Mouse (Mus musculus) G1E (cell line): ENCODE data around the gene Rnf113a1. TPM values are rescaled to one million over a fixed set of nuclear protein-coding genes. Genes with fewer than 3 reads are reported as not detected.

Source experiments
- polyA plus RNA-seq: library from polyadenylated mRNA; stranded (reverse); fragments of >175 nt; gene quantifications from 2 replicates; pipeline ENCODE4 v1.2.3, GENCODE M21; 2012
- total RNA-seq, 2 experiments: library from RNA; stranded (forward) in 1 of 2; stranded (reverse) in 1 of 2; fragments of 200-1000 nt in 1 of 2; fragments of >200 nt in 1 of 2; fragmentation: Nextera tagmentation in 1 of 2; gene quantifications; 2 replicates each; pipeline ENCODE4 v1.2.3; 2014 to 2017

Gene Rnf113a1
- total and polyA plus RNA-seq, 3 experiments, result 5.0 to 8.7 (median 8.2) TPM

Other genes with a start within 250 kb of the Rnf113a1 start
- 52.4 and 58.8 TPM in 2 replicates for gene Sept6, start 199.5 kb upstream of the Rnf113a1 start, total RNA-seq (2014; fragmentation: Nextera tagmentation)
- 14.2 and 16.0 TPM in 2 replicates for gene Sept6, start 199.5 kb upstream of the Rnf113a1 start, total RNA-seq (2017)
- 4.2 and 10.7 TPM in 2 replicates for gene Sept6, start 199.5 kb upstream of the Rnf113a1 start, polyA plus RNA-seq
- not detected in 2 replicates for gene Sowahd, start 142.4 kb upstream of the Rnf113a1 start, total RNA-seq (2014; fragmentation: Nextera tagmentation)
- gene Sowahd, start 142.4 kb upstream of the Rnf113a1 start, total RNA-seq (2017), result 0.05 TPM in 1 of 2 replicates, not detected in the other
- gene Sowahd, start 142.4 kb upstream of the Rnf113a1 start, polyA plus RNA-seq, result not detected in 2 replicates
- gene Rpl39, start 105.8 kb upstream of the Rnf113a1 start, total RNA-seq (2014; fragmentation: Nextera tagmentation), result 335 and 381 TPM in 2 replicates
- gene Rpl39, start 105.8 kb upstream of the Rnf113a1 start, total RNA-seq (2017), result 3,274 and 3,292 TPM in 2 replicates
- 408 and 436 TPM in 2 replicates for gene Rpl39, start 105.8 kb upstream of the Rnf113a1 start, polyA plus RNA-seq
- gene Upf3b, start 80.9 kb upstream of the Rnf113a1 start, total RNA-seq (2014; fragmentation: Nextera tagmentation), result 78.1 and 90.1 TPM in 2 replicates
- 30.5 and 43.4 TPM in 2 replicates for gene Upf3b, start 80.9 kb upstream of the Rnf113a1 start, total RNA-seq (2017)
- gene Upf3b, start 80.9 kb upstream of the Rnf113a1 start, polyA plus RNA-seq, result 5.2 and 13.3 TPM in 2 replicates
- 48.7 and 52.5 TPM in 2 replicates for gene Nkap, start 64.5 kb upstream of the Rnf113a1 start, total RNA-seq (2014; fragmentation: Nextera tagmentation)
- 27.5 and 38.5 TPM in 2 replicates for gene Nkap, start 64.5 kb upstream of the Rnf113a1 start, total RNA-seq (2017)
- gene Nkap, start 64.5 kb upstream of the Rnf113a1 start, polyA plus RNA-seq, result 10.3 and 10.7 TPM in 2 replicates
- not detected in 2 replicates for gene Akap14, start 22.4 kb upstream of the Rnf113a1 start, total RNA-seq (2014; fragmentation: Nextera tagmentation)
- 0.06 TPM in 1 of 2 replicates, not detected in the other for gene Akap14, start 22.4 kb upstream of the Rnf113a1 start, total RNA-seq (2017)
- not detected in 2 replicates for gene Akap14, start 22.4 kb upstream of the Rnf113a1 start, polyA plus RNA-seq
- 40.3 and 48.1 TPM in 2 replicates for gene Ndufa1, start 82 bp upstream of the Rnf113a1 start, total RNA-seq (2014; fragmentation: Nextera tagmentation)
- 249 and 282 TPM in 2 replicates for gene Ndufa1, start 82 bp upstream of the Rnf113a1 start, total RNA-seq (2017)
- gene Ndufa1, start 82 bp upstream of the Rnf113a1 start, polyA plus RNA-seq, result 247 and 351 TPM in 2 replicates
- gene Gm9, start 19.8 kb downstream of the Rnf113a1 start, total RNA-seq (2014; fragmentation: Nextera tagmentation), result not detected in 2 replicates
- not detected in 2 replicates for gene Gm9, start 19.8 kb downstream of the Rnf113a1 start, total RNA-seq (2017)
- not detected in 2 replicates for gene Gm9, start 19.8 kb downstream of the Rnf113a1 start, polyA plus RNA-seq
- gene Rhox1, start 31.0 kb downstream of the Rnf113a1 start, total RNA-seq (2014; fragmentation: Nextera tagmentation), result not detected in 2 replicates
- gene Rhox1, start 31.0 kb downstream of the Rnf113a1 start, total RNA-seq (2017), result not detected in 2 replicates
- not detected in 2 replicates for gene Rhox1, start 31.0 kb downstream of the Rnf113a1 start, polyA plus RNA-seq
- not detected in 2 replicates for gene Rhox2a, start 53.7 kb downstream of the Rnf113a1 start, total RNA-seq (2014; fragmentation: Nextera tagmentation)
- 0.22 TPM in 1 of 2 replicates, not detected in the other for gene Rhox2a, start 53.7 kb downstream of the Rnf113a1 start, total RNA-seq (2017)
- not detected in 2 replicates for gene Rhox2a, start 53.7 kb downstream of the Rnf113a1 start, polyA plus RNA-seq
- gene Rhox3a, start 58.7 kb downstream of the Rnf113a1 start, total RNA-seq (2014; fragmentation: Nextera tagmentation), result not detected in 2 replicates
- not detected in 2 replicates for gene Rhox3a, start 58.7 kb downstream of the Rnf113a1 start, total RNA-seq (2017)
- gene Rhox3a, start 58.7 kb downstream of the Rnf113a1 start, polyA plus RNA-seq, result not detected in 2 replicates
- not detected in 2 replicates for gene Rhox4a, start 74.1 kb downstream of the Rnf113a1 start, total RNA-seq (2014; fragmentation: Nextera tagmentation)
- not detected in 2 replicates for gene Rhox4a, start 74.1 kb downstream of the Rnf113a1 start, total RNA-seq (2017)
- gene Rhox4a, start 74.1 kb downstream of the Rnf113a1 start, polyA plus RNA-seq, result not detected in 2 replicates
- gene Rhox3a2, start 188.8 kb downstream of the Rnf113a1 start, total RNA-seq (2014; fragmentation: Nextera tagmentation), result not detected in 2 replicates
- 0.22 TPM in 1 of 2 replicates, not detected in the other for gene Rhox3a2, start 188.8 kb downstream of the Rnf113a1 start, total RNA-seq (2017)
- gene Rhox3a2, start 188.8 kb downstream of the Rnf113a1 start, polyA plus RNA-seq, result not detected in 2 replicates
- gene Rhox4a2, start 199.6 kb downstream of the Rnf113a1 start, total RNA-seq (2014; fragmentation: Nextera tagmentation), result not detected in 2 replicates
- gene Rhox4a2, start 199.6 kb downstream of the Rnf113a1 start, total RNA-seq (2017), result not detected in 2 replicates
- not detected in 2 replicates for gene Rhox4a2, start 199.6 kb downstream of the Rnf113a1 start, polyA plus RNA-seq
- gene Rhox2b, start 220.8 kb downstream of the Rnf113a1 start, total RNA-seq (2014; fragmentation: Nextera tagmentation), result not detected in 2 replicates
- 0.33 TPM in 1 of 2 replicates, not detected in the other for gene Rhox2b, start 220.8 kb downstream of the Rnf113a1 start, total RNA-seq (2017)
- not detected in 2 replicates for gene Rhox2b, start 220.8 kb downstream of the Rnf113a1 start, polyA plus RNA-seq
- gene Rhox4b, start 241.2 kb downstream of the Rnf113a1 start, total RNA-seq (2014; fragmentation: Nextera tagmentation), result not detected in 2 replicates
- gene Rhox4b, start 241.2 kb downstream of the Rnf113a1 start, total RNA-seq (2017), result not detected in 2 replicates
- not detected in 2 replicates for gene Rhox4b, start 241.2 kb downstream of the Rnf113a1 start, polyA plus RNA-seq